Mouse (Mus musculus) lung, postnatal 36 days (tissue): ENCODE results near the gene Fgf3.
"Not testable (repeated sequence)": the region's sequence is repeated elsewhere in the genome, so short reads cannot be mapped to it uniquely, and the experiment has no call there.

Experiments
- DNase-seq: peaks from one replicate; pipeline ENCODE4 v3.0.0; 2022; ENCODE audit warnings: mixed read lengths

Fgf3 gene

DNA sequence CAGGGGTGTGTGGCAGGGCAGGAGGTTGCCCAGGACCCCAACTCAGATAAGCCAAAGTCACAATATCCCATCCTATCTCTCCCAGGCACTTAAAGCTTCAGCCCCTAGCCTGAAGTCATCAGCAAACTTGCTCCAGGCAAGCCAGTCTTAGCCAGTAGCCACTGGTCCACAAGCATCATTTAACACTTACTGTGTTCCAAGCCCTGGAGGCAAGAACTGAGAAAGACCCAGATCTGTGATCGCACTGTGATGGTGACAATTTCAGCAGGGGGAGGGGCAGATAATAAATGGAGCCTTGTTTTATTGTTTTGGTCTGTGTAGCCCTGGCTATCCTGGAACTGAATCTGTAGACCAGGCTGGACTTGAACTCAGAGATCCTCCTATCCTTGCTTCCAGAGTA lies 20.8 kb downstream of the Fgf3 start:
- DNase-seq, result no peak

DNA sequence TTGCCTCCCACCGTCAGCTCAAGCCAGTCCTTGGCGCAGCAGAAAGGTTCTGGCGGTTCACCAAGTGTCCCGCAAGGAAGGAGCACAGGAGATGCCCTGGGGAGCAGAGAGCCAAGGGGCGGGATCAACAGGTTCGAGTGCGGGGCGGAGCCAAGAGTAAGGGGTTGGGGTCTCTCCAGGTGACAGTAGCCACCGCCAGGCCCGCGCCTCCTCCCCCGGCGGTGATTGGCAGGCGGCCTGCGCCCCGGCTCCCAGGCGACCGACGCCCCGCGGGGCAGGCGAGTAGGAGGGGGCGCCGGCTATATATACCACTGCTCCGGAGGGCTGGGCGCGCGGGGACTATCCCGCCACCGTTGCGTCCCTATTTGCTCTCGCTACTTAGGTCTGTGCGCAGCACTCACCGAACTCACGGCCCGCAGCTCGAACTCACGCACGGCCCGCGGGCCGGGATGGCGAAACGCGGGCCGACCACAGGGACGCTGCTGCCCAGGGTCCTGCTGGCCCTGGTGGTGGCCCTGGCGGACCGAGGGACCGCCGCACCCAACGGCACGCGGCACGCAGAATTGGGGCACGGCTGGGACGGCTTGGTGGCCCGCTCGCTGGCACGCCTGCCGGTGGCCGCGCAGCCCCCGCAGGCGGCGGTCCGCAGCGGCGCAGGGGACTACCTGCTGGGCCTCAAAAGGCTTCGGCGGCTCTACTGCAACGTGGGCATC lies 23.3 kb downstream of the Fgf3 start:
- DNase-seq, result no peak

DNA sequence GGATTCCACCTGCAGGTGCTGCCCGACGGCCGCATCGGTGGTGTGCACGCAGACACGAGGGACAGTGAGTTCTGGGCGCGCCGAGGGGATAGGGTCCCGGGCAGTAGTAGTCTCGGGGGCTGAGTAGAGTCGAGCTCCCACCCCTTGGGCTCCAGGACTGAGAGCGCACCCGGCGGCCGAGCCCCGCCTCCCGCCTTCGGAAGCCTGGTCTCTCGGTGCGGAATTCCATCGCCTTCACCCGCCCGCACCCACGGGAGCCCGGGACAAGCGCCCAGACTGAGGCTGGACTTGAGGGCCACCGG lies 23.8 kb downstream of the Fgf3 start:
- DNase-seq, result no peak

DNA sequence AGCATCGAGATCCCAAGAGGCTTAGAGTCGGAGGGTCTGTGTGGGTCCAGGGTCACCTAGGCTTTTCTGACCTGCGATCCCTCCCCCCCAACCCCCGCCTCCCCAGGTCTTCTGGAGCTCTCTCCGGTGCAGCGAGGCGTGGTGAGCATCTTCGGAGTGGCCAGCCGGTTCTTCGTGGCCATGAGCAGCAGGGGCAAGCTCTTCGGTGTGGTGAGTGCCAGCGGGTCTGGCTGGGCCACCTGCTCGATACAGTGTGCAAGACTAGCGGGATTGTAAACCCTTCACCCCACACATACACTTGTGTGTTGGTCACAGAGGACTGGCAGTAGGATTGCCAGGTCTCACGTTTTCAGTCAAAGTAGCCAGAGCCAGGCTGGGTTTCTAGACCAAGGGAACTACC lies 24.2 kb downstream of the Fgf3 start:
- no peak for DNase-seq

DNA sequence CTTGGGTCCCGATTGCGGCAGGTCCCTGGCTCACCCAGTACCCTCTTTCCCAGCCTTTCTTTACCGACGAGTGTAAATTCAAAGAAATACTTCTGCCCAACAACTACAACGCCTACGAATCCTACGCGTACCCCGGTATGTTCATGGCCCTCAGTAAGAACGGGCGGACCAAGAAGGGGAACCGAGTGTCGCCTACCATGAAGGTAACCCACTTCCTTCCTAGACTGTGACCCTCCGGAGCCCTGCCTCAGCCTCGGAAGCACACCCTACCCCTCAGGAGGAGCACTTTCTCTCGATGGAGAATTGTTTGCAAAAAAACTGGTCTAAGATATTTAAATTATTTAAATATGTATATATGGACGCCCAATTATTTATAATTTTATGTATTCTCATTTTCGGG lies 24.8 kb downstream of the Fgf3 start:
- DNase-seq, result no peak

DNA sequence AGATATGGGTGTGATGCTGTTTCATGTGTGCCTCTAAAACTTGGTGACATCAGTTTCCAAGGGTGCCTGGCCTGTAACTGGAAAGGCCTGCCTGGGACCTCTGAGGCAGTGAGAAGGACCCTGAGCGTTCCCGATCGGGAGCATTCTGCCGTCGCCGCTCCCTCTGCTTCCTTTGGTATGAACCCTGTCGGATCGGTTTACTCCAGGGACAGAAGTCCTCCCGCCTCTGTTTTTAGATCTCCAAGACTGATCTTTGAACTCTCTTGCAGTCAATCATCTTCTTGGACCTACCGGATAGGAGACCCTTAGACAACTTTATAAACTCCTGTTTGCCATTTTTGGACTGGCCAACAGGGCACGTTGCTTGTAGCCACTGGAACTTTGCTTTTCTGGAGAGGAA lies 25.3 kb downstream of the Fgf3 start:
- no peak for DNase-seq

DNA sequence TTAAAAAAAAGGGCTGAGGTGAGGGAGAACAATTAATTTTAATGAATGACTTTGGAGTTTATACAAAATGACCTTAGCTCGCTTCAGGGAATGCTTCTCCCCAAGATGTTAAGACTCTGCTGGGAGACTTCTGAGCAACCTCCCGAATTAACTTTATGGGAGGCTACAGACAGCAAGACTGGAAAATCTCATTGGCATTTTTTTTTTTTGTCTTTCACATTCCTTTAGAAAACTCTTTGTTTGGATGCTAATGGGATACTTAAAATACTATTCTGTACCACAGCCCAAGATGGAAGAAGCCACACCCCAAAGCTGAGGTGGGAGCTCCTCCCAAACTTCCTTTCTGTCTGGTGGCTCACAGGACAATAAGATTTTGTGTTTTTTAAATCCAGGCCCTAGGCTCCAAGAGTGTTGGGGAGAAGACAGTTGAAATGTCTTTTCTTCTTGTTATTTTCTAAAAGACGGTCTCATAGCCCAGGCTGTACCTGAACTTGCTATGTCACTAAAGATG lies 26.3 kb downstream of the Fgf3 start:
- no peak for DNase-seq

DNA sequence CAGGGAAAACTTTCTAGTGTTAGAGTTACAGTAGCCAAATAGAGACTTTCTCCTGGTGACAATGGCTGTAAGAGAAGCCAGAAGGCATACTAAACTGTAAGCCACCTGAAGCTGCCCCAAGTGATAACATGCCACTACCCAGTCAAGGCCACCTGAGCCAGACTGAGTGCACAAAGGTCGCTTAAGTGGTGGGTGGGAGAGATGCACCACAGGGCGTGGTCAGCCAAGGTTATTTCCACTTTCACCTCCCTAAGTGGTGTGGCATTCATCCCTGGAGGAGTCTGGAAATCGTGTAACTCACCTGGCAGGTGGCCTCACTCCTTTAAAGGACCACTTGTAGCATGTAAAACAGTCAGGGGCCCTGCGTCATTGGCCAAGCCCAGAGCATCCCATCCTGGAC lies 29.3 kb downstream of the Fgf3 start:
- DNase-seq, result no peak

DNA sequence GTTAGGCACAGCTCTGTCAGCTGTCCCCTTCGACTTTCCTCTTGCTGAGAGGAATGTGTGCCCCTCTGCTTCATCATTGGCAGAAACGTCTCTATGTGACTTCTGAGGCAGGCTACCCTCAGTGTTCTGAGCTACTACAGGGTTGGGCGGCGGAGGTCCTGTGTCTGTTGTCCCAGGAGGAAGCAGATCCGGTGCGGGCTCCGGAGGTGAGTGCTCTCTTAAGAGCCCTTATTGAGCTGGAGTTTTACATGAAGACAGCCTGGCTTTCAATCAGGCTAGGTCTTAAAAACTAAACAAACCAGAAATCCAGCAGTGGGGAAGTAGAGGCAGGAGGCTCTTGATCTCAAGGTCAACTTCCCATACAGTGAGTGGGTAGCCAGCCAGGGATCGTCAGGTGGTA lies 29.7 kb downstream of the Fgf3 start:
- no peak for DNase-seq

DNA sequence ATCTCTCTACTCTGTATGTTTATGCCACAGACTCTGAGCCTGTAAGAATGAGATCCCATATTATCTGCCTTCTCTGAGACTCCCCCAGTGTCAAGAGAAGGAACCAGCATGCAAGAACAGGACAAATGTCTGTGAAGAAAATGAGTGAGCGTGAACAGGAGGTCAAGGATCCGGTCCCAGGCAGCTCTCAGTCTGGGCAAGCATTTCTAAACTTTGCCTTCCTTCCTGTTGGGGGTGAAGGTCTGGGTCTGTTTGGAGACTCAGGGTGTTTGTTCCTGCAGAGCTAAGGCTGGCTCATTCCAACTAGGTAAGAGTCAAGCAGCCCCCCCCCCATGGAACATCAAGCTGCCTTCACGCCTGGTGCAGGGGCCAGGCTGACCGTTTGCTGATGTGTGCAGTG lies 34.5 kb downstream of the Fgf3 start:
- peak; percentile 14 for DNase-seq

DNA sequence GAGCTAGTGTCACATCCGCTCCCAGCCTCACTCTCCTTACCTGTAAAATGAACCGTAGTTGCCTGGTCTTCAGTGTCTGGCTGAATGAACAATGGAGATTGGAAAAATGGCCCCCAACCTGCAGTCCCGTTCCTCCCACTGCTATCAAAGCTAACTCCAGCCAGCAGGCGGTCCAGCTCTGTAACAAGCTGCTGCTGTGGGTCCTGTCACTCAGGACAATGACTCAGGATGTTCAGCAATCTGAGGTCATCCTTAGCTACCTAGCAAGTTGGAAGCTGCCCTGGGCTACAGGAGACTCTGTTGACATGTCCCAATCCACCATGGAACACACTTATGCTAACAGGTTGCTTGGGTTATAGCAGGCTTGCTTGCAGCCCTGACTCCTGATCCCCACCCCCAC lies 35.3 kb downstream of the Fgf3 start:
- DNase-seq, result no peak

DNA sequence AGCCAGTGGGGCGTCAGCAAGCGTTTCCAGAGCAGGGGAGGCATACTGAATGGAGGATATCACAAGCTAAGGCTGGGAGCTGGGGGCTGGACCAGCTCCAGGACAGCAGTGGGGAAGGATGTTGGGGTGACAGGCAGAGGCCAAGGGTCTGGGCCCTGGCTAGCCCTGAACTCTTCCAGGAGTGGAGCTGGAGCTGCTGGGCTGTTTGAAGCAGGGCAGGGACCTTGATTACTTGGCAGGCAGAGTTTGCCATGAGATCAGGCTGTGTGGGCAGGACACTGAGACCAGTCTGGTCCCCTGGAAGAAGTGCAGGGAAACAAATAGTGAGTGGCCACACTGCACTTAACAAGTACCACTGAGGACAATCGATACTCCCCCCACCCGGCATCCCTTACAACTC lies 36.3 kb downstream of the Fgf3 start:
- no peak for DNase-seq

DNA sequence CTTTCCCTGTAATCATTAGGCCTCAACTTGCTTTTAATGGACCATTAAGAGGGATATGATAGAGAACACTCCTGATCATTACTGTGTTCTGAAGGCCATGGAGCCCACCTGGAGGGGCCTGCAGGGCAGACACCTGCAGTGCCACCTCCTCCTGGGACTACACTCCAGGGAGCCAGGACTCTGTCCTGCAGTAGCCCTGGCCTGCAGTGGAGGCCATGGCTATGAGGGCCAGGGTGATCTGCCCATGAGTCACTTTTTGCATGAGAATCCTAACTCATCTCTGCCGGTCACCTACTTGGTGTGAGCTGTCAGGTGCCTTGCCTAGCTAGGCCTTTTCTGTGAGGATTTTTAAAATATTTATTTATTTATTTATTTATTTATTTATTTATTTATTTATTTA lies 40.5 kb downstream of the Fgf3 start:
- DNase-seq, result no peak

DNA sequence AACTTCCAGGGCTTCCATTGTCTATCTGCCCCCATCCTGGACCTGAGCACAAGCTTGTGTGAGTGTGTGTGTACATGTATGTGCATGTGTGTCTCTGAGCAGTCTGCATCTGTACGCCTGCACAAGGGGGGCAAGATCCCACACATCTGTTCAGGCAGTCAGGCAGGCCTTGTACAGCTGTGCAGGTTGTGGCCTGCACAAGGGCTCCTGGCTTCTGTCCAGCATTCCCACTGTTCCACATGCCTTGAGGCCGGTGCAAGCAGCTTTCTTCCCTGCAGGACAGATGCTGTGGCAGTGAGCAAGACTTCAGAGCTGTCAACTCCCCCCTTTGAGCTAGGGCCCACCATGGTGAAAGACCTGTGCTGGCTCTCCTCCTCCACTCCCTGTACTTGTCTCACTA lies 45.2 kb downstream of the Fgf3 start:
- DNase-seq, result no peak

DNA sequence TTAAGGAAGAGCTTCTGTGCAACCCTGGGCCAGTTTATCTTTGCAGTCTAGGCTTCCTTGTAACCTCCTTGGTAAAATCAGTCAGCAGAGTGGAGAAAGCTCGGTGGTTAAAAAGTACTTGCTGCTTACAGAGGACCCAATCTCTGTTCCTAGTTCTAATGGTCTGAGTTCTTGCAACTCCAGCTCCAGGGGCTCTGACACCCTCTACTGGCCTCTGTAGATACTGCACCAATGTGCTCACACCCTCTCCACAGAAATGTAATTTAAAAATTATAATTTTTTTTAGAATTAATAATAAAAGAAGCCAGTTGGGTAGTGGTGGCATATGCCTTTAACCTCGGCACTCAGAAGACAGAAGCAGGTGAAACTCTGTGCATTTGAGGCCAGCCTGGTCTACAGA lies 49.8 kb downstream of the Fgf3 start:
- no peak for DNase-seq

DNA sequence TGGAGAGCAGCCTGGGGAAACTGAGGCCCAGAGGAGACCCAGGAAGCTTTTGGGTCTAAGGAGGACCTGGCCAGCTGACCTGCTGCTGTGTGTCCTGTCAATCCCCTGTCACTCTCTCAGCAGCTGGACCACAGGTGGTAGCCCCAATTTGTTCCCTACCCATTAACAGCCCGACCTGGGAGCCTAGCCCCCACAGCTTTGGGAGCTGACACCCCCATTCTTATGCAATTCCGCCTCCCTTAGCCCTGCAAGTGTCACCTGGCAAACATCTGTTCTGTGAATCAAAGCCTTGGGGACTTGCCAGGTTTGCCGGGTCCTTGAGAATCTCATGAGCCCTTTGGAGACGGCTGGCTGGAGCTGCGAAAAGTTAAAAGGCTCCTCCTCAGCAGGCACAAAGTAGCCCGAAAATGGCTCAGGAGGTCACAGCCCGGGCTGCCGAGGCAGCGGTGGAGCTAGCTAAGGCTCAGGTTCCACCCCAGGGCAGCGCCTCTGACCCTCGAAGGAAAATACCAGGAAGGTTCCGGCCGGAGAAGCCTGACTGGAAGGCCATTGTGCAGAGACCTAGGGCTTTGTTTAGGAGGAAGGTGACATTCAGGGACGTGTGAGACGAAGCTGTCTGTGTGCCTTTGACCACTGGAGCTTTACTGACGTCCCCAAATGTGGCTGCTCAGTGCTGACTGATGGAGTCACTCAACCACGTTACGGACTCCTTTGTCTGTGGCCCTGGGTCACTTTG lies 50.8 kb downstream of the Fgf3 start:
- peak; percentile 53 for DNase-seq

DNA sequence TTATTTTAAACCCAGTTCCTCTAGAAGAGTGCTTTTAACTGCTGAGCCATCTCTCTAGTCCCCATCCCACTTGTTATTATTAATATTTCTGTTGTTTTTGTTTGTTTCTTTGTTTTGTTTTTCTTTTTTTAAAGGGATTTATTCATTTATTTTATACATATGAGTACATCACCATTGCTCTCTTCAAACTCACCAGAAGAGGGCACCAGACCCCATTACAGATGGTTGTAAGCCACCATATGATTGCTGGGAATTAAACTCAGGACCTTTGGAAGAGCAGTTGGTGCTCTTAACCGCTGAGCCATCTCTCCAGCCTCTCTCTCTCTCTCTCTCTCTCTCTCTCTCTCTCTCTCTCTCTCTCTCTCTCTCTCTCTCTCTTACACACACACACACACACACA lies 52.8 kb downstream of the Fgf3 start:
- not testable (repeated sequence) for DNase-seq

DNA sequence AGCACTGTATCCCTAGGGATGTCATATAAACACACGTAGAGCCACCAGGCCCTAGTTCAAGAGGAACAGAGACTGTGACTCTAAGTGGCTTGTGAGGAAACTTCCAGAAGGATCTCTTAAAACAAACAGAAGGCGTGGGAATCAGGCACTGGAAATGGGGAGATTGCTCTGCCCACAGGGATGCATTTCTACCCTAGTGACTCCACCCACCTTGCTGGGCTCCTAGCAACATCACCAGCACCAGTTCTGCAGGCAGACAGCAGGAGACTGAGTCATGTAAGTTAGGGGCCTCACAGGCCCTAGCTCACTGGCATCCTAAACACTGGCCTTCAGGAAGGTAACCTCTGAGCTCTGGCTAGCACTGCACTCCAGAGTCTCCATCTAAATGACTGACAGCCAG lies 54.0 kb downstream of the Fgf3 start:
- DNase-seq, result no peak

DNA sequence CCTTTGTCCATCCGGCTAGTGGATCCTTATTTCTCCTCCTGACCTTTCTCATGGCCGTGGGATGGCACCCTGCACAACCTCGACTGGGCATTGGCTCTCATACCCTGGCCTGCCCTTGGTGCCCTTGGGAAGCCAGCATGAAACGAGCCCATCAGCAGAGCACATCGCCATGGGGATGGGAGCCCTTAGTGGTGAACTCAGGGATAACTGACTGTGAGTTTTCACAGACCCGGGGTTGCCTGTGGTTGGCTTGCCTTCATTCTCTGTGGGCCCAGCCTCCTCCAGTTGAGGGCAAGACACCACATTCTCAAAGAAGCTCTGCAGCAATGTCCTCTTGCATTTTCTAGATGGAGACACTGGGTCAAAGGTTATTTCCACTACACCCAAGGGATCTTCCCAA lies 54.4 kb downstream of the Fgf3 start:
- no peak for DNase-seq
